Mouse (Mus musculus) heart, adult 2 months (tissue): Measurements from ENCODE around the gene Tcf23. TPM values are rescaled to one million over a fixed set of nuclear protein-coding genes. Genes with fewer than 3 reads are reported as not detected.

Experiments
- DNase-seq, 2 experiments: peaks; one replicate each; pipeline ENCODE4 v3.0.0; 2021
- H3K27ac ChIP-seq: fragments of 200-600 bp; 2 replicates; pipeline ENCODE4 v1.8.1; 2022
- H3K27me3 ChIP-seq: fragments of 200-500 bp; 2 replicates; pipeline ENCODE4 v1.6.1; 2012; ENCODE audit warnings: mild to moderate bottlenecking, low read length, inconsistent platforms, mixed read lengths; ENCODE audit not compliant: control insufficient read depth, insufficient read depth
- H3K36me3 ChIP-seq: fragments of 200-500 bp; 2 replicates; pipeline ENCODE4 v1.6.1; 2012; ENCODE audit warnings: low read length, inconsistent platforms; ENCODE audit not compliant: control insufficient read depth, insufficient read depth
- H3K4me1 ChIP-seq: fragments of 200-500 bp; 2 replicates; pipeline ENCODE4 v1.6.1; 2011; ENCODE audit warnings: low read length; ENCODE audit not compliant: control insufficient read depth, insufficient read depth
- H3K4me3 ChIP-seq: fragments of 200-600 bp; 2 replicates; pipeline ENCODE4 v1.8.1; 2022
- H3K79me2 ChIP-seq: fragments of 200-500 bp; replicated peaks from 2 replicates; pipeline ENCODE4 v1.6.1; 2012; ENCODE audit warnings: mild to moderate bottlenecking, inconsistent platforms, low read length, moderate library complexity, mixed read lengths; ENCODE audit not compliant: control insufficient read depth, insufficient read depth
- H3K9ac ChIP-seq: fragments of 200-500 bp; 2 replicates; pipeline ENCODE4 v1.6.1; 2012; ENCODE audit warnings: low read depth, mild to moderate bottlenecking, control low read depth, inconsistent platforms, low read length, mixed read lengths
- CTCF ChIP-seq: fragments of 200-600 bp; IDR thresholded peaks from 2 replicates; pipeline ENCODE4 v1.8.1; 2022; ENCODE audit warnings: antibody characterized with exemption, mild to moderate bottlenecking, moderate library complexity
- EP300 ChIP-seq: fragments of 200-500 bp; IDR thresholded peaks from 2 replicates; pipeline ENCODE4 v1.6.1; 2011; ENCODE audit warnings: low read depth, low read length, control low read depth; ENCODE audit not compliant: insufficient read depth
- POLR2A ChIP-seq: fragments of 200-500 bp; IDR thresholded peaks from 2 replicates; pipeline ENCODE4 v1.6.1; 2011; ENCODE audit warnings: mild to moderate bottlenecking, low read depth, low read length, control low read depth; ENCODE audit not compliant: insufficient read depth
- WGBS: fragments of 180-500 bp; shearing (Covaris S2); methylation state at CpG from one replicate; pipeline ENCODE4 v1.1.7; 2018; 5-methylcytosine and 5-hydroxymethylcytosine counted together
- intact Hi-C: fragments of 180-260 bp; cut with DNase I; formaldehyde crosslinking; loops from one replicate; pipeline ENCODE4 v1.15.1; 2025
- polyA plus RNA-seq: library from polyadenylated mRNA; depleted of rRNA; stranded (reverse); fragments of >200 nt; gene quantifications from 2 replicates; pipeline ENCODE4 v1.2.3, GENCODE M21; 2012
- total RNA-seq, 2 experiments: library from RNA; stranded (reverse); gene quantifications; 2 replicates each; pipeline ENCODE4 v1.2.3; 2021

The Tcf23 gene
- total and polyA plus RNA-seq, 3 experiments: 0.57 to 1.6 (median 1.6) TPM

GRCm38 (mm10) chr5:30922581-30923041 is 45.9 kb upstream of the Tcf23 start:
- no peak for DNase-seq
- no peaks in the 10 kb centered on the region for H3K79me2 ChIP-seq
- no peak overlapping the region for H3K4me3 ChIP-seq
- no peak overlapping the region; the same call in 1 of the 2 replicates for H3K27ac ChIP-seq
- H3K4me1 ChIP-seq: peaks cover 1% of the 10 kb centered on the region
- TF ChIP-seq EP300: no peak
- TF ChIP-seq CTCF: no peak
- TF ChIP-seq POLR2A: no peak
- intact Hi-C loops: loop anchor here (5.0 kb wide), 2 partner anchors 40 to 125 kb away; partner anchors contain the start of genes Atraid, Preb and Slc5a6
- H3K9ac ChIP-seq: no peak overlapping the region
- 51% methylated on average over 10 of the region's 10 CpGs for WGBS
- H3K36me3 ChIP-seq: no peaks in the 10 kb centered on the region
- H3K27me3 ChIP-seq: no peaks in the 10 kb centered on the region

DNA sequence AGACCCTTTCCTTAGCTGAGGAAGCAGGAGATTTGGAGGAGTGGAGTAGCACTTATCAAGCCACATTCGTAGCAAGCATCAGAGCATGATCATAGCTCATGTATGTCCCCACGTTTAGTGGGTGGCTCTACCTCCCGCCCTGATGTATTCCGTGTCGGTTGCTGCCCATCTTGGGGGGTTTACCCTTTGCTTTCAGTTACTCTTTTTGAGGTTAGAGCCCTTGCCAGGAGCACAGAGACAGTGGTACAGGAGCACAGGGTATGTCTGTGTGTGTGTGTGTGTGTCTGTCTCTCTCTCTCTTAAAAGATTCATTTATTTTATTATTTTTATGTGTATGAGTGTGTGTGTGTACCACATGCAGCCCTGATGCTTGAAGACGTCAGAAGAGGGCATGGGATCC is 45.3 kb upstream of the Tcf23 start:
- 79% methylated on average over 6 of the region's 6 CpGs for WGBS

GRCm38 (mm10) chr5:30924614-30925013 is 43.8 kb upstream of the Tcf23 start:
- peaks cover 1% of the 10 kb centered on the region for H3K4me1 ChIP-seq
- WGBS: 81% methylated on average over 8 of the region's 8 CpGs
- no peaks in the 10 kb centered on the region for H3K79me2 ChIP-seq
- no peak overlapping the region for H3K4me3 ChIP-seq
- no peaks in the 10 kb centered on the region for H3K36me3 ChIP-seq
- H3K27ac ChIP-seq: no peak overlapping the region
- H3K9ac ChIP-seq: no peak overlapping the region
- TF ChIP-seq CTCF (no peak), POLR2A (no peak), EP300 (no peak)
- no peaks in the 10 kb centered on the region for H3K27me3 ChIP-seq
- intact Hi-C loops: loop anchor here (5.0 kb wide), 2 partner anchors 38 to 123 kb away; partner anchors contain the start of genes Atraid, Preb and Slc5a6
- DNase-seq: no peak

More for the DNA sequence above, 45.3 kb upstream of the Tcf23 start:
- peaks cover 1% of the 10 kb centered on the region for H3K4me1 ChIP-seq
- H3K27me3 ChIP-seq: no peaks in the 10 kb centered on the region
- no peak for DNase-seq
- no peak overlapping the region for H3K4me3 ChIP-seq
- no peaks in the 10 kb centered on the region for H3K79me2 ChIP-seq
- H3K9ac ChIP-seq: no peak overlapping the region
- TF ChIP-seq CTCF (no peak), EP300 (no peak)
- H3K36me3 ChIP-seq: no peaks in the 10 kb centered on the region
- intact Hi-C loops: loop anchor here (5.0 kb wide), 2 partner anchors 39 to 124 kb away; partner anchors contain the start of genes Atraid, Preb and Slc5a6
- no peak overlapping the region for H3K27ac ChIP-seq

GRCm38 (mm10) chr5:30925217-30925616 is 43.2 kb upstream of the Tcf23 start:
- WGBS: 95% methylated on average over 5 of the region's 5 CpGs
- TF ChIP-seq CTCF: no peak
- no peak for TF ChIP-seq EP300
- no peak for TF ChIP-seq POLR2A
- Histone ChIP-seq H3K36me3 (no peaks in the 10 kb centered on the region), H3K4me3 (no peak overlapping the region), H3K4me1 (peaks cover 2% of the 10 kb centered on the region), H3K27ac (no peak overlapping the region), H3K9ac (no peak overlapping the region), H3K79me2 (no peaks in the 10 kb centered on the region), H3K27me3 (no peaks in the 10 kb centered on the region)
- DNase-seq: no peak
- intact Hi-C loops: no loop called here

DNA sequence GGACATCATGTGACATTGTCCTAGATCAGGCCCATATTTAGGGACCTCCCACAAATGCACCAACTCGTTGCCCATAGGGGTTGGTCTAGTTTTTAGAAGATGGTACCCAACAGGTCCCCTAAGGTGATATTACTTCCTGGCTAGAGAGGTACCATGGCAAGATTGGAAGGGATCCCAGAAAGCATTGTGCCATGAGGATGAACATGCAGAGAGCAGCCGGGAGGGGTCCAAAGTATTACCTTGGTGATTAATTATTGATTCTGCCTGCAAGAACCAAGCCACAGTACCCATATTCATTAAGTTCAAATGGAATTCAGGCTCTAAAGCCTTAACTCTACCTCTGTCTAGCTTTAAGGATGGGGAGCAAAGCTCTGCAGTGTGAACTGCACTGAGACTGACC is 42.4 kb upstream of the Tcf23 start:
- peaks cover 3% of the 10 kb centered on the region for H3K4me1 ChIP-seq
- no peak overlapping the region for H3K4me3 ChIP-seq
- H3K79me2 ChIP-seq: no peaks in the 10 kb centered on the region
- H3K9ac ChIP-seq: no peak overlapping the region
- H3K27me3 ChIP-seq: no peaks in the 10 kb centered on the region
- intact Hi-C loops: no loop called here
- TF ChIP-seq POLR2A (no peak), CTCF (no peak), EP300 (no peak)
- H3K36me3 ChIP-seq: no peaks in the 10 kb centered on the region
- WGBS: 71% methylated on average over 2 of the region's 2 CpGs
- no peak for DNase-seq
- no peak overlapping the region for H3K27ac ChIP-seq

DNA sequence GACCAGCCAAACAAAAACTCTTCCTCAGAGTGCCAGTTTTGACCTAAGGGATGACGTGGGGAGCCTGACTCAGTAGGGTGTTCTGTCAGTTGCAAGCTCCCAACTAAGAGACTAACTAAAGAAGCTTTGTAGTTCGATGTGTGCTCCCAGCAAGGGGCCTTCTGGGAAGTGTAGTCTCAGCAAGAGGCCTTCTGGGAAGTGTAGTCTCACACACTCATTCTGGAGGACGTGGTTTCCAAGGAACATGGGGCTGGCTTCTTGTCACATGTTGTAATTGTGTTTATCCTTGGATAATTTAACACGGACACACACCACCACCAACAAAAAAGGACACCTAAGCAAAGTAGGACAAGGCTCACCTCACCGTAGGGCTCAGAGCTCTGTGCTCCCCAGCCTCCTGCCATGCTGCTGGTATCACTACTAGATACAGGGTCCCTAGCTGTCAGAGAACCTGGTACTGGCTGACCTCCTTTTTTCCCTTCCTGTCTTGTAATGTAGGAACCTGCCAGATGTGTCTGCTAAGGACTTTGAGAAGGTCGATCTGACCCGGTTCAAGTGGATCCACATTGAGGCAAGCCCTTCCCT is 40.4 kb upstream of the Tcf23 start:
- Histone ChIP-seq H3K27ac (no peak overlapping the region), H3K4me3 (no peak overlapping the region), H3K36me3 (no peaks in the 10 kb centered on the region), H3K27me3 (no peaks in the 10 kb centered on the region), H3K9ac (no peak overlapping the region), H3K4me1 (peaks cover 1% of the 10 kb centered on the region; the same call in 1 of the 2 replicates), H3K79me2 (no peaks in the 10 kb centered on the region)
- no peak for DNase-seq
- intact Hi-C loops: no loop called here
- 43% methylated on average over 7 of the region's 7 CpGs for WGBS
- TF ChIP-seq POLR2A: no peak
- no peak for TF ChIP-seq CTCF
- no peak for TF ChIP-seq EP300
